Mouse (Mus musculus): ENCODE measurements around the gene Phactr3. TPM values are rescaled to one million over a fixed set of nuclear protein-coding genes. Genes with fewer than 3 reads are reported as not detected.
A peak's percentile ranks its signal among the peaks of the same experiment; 100 is the strongest.

Phactr3 gene
- total RNA-seq, 2 experiments from 2014 or later = 1.9 TPM

DNA sequence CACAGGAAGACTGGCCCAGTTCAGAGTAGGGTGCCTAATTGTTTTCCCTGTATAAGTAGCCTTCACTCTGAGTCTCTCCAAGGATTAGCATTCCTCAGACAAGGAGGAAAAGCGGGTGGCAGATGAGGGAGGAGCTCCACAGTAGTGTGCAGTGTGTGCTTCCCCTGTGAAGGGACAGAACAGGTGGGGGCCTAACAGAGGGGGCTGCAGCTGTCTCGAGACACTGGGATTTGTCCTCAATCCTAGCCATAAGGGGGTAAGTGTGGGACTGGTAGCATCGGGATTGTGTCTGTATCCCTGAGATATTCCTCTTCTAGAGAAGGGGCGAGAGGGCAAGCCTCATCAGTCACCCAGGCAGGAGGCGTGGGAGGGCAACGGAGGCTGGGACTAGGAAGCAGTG, 66.1 kb downstream of the Phactr3 start:
- no peak for DNase-seq
- intact Hi-C loops (cut with DNase I) = no loop called here

DNA sequence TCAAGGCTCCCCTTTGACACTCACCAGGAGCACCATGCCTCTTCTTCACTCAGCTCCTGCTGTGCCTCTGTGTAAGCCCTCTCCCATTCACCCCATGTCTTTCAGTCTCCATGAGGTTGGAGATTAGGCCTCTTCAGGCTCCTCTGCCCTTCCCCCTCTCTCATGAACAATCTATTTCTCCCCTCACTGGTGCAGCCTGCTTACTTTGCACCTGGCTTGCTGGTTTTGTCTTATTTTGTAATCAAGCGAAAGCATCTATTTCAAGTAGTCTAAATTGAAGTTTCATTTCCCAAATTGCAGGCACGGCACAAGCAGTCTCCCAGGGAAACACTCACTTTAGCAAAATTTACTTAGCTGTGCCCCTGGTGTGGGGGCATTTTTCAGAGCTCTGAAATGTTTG, 70.2 kb downstream of the Phactr3 start:
- intact Hi-C loops (cut with DNase I) = no loop called here

DNA sequence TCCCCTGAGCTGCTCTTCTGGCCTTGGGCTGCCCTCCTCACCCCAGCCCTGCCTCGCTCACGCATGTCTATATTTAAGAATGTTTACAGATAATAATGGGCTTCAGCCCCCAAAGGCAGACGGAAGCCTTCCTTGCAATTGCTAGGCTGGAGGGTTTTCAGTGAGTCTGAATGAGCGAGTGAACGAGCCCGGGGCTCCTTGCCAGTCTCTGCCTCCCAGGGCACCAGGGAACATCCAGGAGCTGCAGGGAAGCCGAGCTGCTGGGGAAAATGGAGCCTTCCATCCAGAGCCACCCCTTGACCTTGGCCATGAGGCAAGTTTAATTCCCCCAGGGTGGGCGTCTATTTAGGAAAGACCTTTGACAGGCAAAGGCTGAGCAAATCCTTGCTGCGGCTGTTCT, 74.1 kb downstream of the Phactr3 start:
- DNase-seq = peak in 1 of 2 experiments; percentile 8
- intact Hi-C loops (cut with DNase I) = no loop called here

More for the DNA sequence above, 70.2 kb downstream of the Phactr3 start:
- DNase-seq = no peak

DNA sequence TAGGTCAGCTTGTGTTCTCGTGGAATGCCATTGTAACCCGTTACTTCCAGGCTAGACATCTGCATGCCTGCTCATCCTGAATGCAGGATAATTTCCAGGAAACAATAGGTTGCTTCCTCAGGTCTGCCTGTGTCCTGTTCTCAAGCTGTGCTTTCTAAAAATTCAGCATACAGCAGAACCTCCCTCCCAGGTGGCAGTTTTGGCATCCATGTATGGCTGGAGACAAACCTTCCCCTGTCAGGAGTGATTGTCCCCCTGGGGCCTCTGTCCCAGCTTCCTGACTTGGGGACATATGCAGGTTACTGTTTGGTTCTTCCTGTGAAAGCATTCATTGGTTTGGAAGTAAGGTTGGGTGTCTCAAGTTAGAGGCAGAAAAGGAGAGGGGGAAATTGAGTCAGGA, 74.7 kb downstream of the Phactr3 start:
- DNase-seq = no peak
- intact Hi-C loops (cut with DNase I) = no loop called here

DNA sequence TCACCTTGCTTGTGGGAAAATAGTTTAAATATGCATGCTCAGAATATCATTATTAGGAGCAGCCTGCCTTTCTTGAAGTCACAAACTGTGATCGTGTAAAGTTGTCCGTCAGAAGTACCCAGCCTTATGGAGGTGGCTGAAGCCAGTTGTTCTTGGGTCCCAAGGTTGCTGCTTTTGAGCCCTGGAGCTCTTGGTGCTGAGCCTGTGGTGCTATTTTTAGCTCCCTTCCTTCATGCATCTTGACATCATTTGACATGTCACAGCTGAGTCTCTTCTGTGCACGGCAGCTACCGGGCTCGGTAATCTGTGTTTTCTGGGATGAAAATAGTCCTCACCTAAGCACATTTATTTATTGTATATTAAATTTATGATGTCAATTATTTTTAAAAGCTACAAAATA, 76.1 kb downstream of the Phactr3 start:
- intact Hi-C loops (cut with DNase I) = no loop called here
- DNase-seq = peak; percentile 41 to 58

DNA sequence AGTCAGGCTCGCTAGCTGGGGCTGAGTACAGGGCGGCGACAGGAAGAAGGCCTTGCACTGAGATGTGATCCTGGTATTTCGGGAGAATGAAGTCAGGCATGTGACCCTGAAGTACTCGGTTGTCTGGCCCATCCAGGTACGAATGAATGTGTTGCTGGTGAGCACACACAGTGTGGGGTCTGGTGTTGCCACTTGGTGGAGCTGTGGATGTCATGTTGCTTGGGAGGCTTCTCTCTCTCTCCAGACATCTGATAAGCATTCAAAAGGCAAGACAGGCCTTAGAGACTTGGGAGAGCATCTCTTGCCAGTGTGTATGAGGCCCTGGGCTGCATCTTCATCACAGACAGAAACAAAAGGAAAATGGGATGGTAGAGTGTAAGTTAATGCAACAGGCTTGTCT, 77.3 kb downstream of the Phactr3 start:
- intact Hi-C loops (cut with DNase I) = no loop called here
- DNase-seq = no peak

DNA sequence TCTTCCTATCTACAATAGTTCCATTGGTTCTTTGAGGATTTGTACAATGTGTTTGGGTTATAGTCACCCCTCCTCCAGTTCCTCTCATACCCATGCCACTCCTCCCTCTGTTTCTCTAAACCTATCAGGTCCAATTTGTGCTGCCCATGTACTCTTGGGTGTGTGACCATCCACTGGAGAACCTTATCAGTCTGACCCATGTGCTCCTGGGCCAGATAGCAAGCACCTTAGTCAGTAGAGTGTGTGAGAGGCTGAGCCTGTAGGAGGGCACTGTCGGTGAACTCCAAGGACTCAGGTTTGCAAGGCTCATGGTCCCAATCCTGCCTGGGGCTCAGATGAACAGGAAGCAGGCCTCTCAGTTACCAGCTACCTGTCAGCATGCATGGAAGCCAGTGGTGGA, 78.8 kb downstream of the Phactr3 start:
- intact Hi-C loops (cut with DNase I) = no loop called here
- DNase-seq = no peak

DNA sequence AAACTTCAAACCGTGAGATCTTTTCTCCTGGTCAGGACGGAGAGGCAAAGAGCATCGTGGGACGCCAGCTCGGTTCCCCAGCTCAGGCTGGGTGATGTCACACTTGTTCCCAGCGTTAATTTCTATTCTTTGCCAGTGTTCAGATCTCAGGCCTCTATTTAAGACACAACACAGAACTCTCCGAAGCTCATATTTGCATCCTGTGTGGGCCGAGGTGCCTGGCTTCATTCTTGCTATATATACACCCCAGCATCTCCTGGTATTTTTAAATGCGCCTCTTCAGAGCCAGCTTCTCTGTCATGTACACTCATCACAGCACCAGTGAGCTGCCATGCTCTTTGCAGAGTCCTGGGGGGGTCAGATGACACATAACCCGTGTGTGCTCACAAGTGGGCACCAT, 85.7 kb downstream of the Phactr3 start:
- intact Hi-C loops (cut with DNase I) = no loop called here

DNA sequence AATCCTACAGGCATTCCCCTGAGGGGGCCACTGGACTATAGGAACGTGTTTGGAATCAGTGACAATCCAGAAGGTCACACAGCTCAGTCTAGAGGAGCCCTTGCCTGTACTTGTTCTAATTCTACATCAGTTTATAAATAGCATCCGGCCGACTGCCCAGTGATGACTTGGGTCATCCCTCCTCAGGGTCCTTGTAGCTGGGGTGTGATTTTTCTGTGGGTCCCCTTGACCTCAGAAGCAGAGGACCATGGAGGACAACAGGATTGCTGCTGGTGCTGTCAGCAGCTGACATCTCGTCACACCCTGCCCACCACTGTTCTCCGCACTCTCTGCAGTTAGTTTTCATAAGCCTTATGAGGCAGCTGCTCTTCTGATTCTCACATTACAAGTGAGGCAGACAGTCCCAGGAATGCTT, 89.4 kb downstream of the Phactr3 start:
- intact Hi-C loops (cut with DNase I) = loop anchor here (5.0 kb wide), 1 partner anchor 39 kb away; no protein-coding TSS in a partner anchor
- DNase-seq = peak; percentile 69 to 72

More for the DNA sequence above, 85.7 kb downstream of the Phactr3 start:
- no peak for DNase-seq

DNA sequence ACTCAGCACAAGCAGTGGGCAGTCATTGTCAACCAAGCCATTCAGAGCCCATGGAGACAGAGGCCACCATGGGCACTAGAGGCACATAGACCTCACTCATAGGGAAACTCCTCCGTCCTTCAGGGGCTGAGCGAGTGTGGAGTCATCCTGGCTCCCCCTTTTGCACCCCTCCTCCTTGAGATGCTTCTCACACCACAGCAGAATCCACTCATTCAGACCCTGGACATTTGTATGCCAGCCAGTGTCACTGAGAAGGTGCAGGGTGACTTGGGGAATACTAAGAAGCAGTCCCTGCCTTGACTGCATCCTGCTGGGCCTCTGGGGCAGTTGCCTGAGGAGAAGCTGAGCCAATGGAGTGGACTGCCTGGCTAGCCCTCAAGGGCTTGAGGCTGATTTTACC, 95.1 kb downstream of the Phactr3 start:
- intact Hi-C loops (cut with DNase I) = no loop called here
- no peak for DNase-seq

DNA sequence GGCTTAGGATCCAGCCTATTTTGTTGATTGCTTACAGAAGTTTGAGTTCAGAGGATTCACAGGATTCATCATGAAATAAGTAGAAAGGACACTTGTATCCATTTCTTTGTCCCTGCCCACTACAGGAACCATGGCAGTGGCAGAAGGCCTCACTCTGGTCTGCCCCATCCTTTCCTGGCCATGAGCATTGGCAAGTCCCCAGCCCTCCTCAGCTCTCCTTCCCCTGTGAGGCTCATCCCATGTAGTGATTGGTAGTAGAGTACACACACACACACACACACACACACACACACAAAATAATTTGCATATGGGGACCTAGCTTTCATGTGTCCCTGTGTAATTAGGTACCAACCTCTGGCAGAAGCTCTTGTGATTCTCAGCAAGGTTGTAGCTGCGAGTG, 95.8 kb downstream of the Phactr3 start:
- DNase-seq = no peak
- intact Hi-C loops (cut with DNase I) = no loop called here

DNA sequence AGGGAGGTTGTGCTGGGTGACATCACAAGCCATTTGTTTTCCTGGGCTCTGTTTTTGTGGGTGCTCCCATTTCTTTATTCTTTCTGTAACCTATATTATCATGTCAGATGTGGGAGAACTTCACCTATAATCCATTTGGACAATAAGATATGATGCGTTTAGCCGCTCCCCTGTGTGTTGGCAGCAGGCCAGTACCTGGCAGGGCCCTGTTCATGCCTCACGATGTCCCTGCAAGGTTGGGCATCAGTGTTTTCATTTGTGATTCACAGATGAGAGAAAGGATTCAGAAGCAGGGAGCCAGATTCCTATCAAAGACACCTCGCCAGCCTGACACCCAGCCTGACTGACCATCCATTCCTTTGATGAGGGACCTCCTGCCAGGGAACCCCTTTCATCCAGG, 99.7 kb downstream of the Phactr3 start:
- intact Hi-C loops (cut with DNase I) = no loop called here
- DNase-seq = no peak

DNA sequence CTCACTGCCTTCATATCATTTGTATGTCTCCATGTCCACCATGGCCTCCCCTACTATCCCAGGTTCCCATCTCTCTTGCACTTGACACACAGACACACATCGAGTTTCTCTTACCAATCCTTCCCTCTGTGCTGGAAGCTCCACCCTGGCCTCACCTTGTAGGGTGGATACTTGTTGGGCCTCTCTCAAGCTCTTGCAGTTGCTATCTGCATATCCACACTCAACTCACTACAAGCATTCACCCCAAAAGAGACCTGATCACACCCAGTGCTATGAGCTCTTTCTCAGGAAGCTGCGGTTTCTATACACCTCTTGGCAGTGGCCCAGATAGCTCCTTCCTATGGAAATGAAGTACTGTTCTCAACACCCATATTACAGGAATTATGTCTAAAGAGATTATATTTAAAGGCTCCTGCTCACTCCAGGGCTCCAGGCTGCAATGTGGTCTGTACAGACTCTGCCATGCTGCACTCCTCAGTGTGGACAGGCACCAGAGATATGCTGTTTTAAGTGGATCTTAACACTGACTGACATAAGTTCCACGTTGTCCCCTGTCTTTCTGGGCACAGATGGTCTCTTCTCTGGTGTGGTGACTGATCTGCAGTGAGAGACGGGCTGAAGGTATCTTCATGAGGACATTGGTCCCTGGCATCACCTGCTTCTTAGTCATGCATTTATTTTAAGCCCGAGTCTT, 100.8 kb downstream of the Phactr3 start:
- peak; percentile 7 to 10 for DNase-seq
- intact Hi-C loops (cut with DNase I) = no loop called here

DNA sequence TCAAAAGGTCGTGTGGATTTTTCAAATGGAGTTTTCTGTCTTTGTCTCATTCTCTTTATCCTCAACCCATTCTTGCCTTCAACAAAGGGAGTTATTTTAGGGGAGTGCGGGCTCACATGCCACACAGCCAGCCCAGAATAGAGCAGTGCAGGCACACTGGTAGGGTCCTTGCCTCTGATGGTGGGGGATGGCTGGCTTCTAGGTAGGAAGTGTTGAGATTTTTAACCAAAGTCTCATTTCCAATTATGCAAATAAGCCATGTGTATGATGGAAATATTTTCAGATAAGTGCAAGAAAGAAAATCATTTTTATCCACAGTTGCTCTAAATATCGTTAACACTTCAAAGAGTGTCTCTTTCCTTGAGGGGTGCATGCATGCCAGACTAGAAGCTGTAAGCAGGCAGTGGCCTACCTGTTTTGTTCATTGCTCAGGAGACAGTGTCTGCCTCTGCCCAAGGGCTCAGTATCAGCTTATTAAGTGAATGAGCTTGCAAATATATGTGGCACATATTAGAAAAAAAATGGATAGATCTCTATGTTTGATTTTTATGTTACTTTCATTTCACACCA, 101.5 kb downstream of the Phactr3 start:
- no peak for DNase-seq
- intact Hi-C loops (cut with DNase I) = no loop called here

DNA sequence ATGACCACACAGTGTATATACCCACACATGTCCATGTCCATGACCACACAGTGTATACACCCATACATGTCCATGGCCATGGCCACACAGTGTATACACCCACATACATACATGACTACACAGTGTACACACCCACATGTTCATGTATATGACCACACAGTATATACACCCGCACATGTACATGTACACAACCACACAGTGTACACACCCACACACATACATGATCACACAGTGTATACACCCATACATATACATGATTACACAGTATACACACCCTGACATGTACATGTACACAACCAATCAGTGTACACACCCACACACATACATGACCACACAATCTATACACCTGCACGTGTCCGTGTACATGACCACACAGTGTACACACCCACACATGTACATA, 102.2 kb downstream of the Phactr3 start:
- no peak for DNase-seq

DNA sequence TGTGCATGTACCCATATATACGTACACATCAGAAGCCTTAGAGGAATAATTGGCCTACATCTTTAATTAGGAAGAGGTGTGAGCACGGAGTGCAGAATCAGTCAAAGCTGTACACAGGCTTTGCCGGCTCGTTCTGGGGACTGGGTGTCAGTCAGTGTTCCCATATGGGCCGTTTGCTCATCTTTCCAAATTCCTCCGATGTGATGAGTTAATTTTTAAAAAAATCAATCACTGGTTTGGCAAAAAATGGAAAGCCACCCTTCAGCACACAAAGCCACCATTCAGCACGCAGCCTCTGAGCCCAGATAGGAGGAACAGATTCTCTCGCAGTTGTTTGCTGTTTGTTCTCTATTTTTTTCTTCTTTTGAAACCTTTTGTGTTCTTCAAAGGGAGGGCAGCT, 110.5 kb downstream of the Phactr3 start:
- no peak for DNase-seq
- intact Hi-C loops (cut with DNase I) = no loop called here

More for the DNA sequence above, 102.2 kb downstream of the Phactr3 start:
- intact Hi-C loops (cut with DNase I) = no loop called here

DNA sequence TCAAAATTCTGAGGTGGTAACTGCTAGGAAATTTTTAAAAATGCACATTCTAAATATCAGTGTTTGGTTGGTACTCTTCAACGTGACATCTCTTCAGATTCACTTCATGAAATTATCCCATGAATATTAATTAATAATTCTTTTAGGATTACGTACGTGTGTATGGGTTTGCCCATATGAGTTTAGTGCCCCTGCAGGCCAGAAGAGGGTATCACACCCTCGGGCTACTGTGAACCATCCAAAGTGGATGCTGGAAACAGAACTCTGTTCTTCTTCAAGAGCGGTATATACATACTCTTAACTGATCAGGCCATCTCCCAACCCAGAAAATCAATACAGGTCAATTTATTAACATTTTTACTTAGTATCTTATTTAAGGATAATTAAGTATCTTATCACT, 114.7 kb downstream of the Phactr3 start:
- DNase-seq = no peak

DNA sequence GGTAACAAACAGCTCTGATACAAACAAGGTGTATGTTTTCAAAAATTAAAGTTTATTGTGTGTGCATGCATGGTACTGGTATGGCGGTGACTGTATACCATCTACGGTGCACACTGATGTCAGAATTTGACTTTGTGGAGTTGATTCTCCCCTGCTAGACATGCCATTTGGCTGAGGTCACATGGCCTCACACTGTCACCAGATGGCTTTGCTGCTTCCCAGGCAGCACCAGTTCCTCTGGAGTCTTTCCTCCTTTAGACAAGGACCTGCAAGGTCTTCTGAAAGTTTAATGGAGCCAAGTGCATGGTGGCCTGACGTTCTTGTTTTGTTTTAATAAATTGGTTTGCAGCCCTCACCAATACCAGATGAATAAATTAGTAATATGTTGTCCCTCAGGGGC, 118.3 kb downstream of the Phactr3 start:
- no peak for DNase-seq
- intact Hi-C loops (cut with DNase I) = no loop called here

More for the DNA sequence above, 114.7 kb downstream of the Phactr3 start:
- intact Hi-C loops (cut with DNase I) = no loop called here

DNA sequence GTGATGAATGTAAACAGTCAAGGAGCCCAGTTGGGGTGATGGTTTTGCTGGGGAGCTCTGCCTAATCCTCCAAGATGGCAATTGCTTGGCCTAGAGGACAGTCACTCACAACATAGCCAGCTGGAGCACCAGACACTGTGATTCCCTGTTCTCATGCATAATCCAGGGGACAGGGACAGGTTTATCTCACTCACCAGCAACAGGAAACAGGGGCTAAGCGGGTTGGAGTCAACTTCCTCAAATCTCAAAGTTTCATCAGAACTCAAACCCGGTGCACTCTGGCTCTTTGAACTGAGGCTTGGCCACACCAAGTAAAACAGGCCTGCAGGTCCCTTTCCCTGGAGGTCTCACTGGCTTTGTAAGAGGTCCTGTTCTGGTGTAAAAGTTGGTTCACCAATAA, 119.7 kb downstream of the Phactr3 start:
- no peak for DNase-seq
- intact Hi-C loops (cut with DNase I) = no loop called here

DNA sequence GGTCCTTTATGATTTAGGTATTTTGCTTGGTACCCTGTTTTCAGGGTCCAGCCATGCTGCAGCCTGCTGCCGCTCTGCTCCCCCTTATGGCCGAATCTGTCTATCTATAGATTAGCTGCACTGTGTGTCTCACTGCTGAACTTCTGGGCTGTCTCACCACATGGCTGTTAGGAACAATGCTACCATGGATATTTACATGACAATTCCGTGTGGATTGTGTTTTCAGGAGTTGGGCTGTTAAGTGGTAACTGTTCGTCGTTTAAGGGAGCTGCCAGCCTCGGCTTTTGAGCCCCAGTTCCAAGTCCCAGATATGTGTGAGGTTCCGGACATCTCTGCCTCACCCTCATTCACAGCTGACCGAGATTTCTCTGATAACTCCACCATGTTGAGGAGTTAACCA, 122.1 kb downstream of the Phactr3 start:
- intact Hi-C loops (cut with DNase I) = no loop called here

DNA sequence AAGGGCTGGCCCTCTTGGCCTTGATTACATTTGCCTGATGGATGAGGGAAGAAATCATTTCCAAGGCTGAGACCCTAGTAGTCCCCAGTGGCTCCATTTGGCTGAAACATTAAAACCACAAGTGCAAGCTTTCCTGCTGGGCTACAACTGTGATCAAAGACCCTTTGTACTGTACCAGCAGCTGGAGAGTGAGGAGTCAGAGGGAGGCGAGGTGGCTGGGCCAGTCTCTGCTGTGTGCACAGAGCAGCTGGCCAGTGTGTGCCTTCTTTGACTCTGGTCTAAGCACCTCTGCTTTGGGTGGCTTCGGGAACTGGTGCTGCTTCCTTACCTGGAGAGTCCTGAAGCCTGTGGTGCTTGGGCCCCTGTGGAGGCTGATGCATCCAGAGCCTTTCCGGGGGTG, 122.6 kb downstream of the Phactr3 start:
- DNase-seq = no peak
- intact Hi-C loops (cut with DNase I) = no loop called here

More for the DNA sequence above, 122.1 kb downstream of the Phactr3 start:
- no peak for DNase-seq

DNA sequence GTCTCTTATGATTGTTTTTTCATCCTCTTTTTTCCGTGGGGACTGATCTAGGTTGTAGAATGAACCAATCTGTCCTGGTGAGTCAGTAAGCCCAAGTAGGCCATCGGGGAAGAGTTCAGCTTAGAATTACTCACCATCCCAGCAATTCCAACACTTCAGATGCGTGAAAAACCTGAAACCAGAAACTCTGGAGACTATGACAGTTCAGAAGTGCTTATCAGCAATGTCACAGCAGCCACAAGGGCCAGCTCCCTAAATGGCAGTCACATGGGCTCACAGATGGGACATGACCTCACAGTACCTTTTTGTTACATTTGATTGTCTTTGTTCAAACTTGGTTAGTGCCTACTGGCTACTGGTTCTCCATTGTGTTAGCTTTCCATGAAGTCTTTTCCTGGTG, 124.2 kb downstream of the Phactr3 start:
- DNase-seq = no peak
- intact Hi-C loops (cut with DNase I) = no loop called here

DNA sequence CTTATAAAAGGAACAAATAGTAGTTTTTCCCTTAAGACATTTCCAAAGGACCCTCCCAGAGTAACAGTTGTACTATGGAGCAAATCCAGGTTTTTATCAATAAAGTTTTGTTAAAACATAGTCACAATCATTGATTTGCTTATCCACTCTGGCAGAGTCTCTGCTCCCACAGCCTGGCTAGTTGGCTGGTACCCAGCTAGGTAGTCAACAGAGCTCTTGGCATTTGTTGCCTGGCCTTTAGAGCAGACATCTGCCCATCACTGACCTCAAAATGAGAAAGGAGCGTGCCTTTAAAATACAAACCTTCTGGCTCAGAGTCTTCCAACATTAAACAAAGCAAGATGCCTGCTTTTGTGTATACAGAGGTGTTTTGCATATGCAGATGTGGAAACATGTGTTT, 126.1 kb downstream of the Phactr3 start:
- DNase-seq = no peak
- intact Hi-C loops (cut with DNase I) = loop anchor here (5.0 kb wide), 2 partner anchors 38 to 108 kb away; no protein-coding TSS in a partner anchor

Data from heart, postnatal 10 days (tissue).